Comparison of ENCODE assay signal across 8 mouse cellular contexts in the genomic region with DNA sequence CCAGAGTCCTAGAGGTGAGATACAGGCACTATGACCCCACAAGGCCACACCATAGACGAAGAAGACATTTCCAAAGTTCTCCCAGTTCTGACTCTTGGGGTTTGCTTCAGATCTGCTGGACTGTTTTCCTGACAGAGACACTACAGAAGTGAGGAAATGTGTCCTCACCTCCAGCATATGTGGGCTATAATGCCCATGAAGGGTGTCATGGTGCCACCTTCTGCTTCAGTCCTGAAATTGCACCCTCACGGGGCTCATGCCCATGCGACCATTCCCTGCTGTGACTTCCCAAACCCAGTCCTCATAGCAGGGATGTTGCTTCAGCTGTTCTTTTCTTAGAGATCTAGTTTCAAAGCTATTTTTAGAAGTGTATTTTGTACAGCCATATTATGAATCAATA. TPM values are rescaled to one million over a fixed set of nuclear protein-coding genes. Genes with fewer than 3 reads are reported as not detected.
DNase-seq lines count a peak whose midpoint lies in the region; ATAC-seq and TF ChIP-seq lines count a peak whose summit lies in the region.

No protein-coding gene starts in this region.

- no peak for TF ChIP-seq POLR2A in testis, adult 2 months (IDR thresholded peaks at IDR 0.05; ENCODE audit: control insufficient read depth, low read depth, low read length)

- H3K4me1 ChIP-seq in testis, adult 2 months (ENCODE audit: control insufficient read depth, insufficient read depth, low read length): no peaks in the 10 kb centered on the region

- no peaks in the 10 kb centered on the region for H3K27me3 ChIP-seq in testis, adult 2 months (ENCODE audit: control insufficient read depth, insufficient read depth, low read length)

- ATAC-seq in cerebellum, adult (ENCODE audit: insufficient number of reproducible peaks, low FRiP score, low TSS enrichment): peak; percentile 69

- H3K27ac ChIP-seq in testis, adult 2 months (ENCODE audit: control insufficient read depth, insufficient read depth, low read depth, low read length): no peak overlapping the region

- no peak for DNase-seq in cerebellum, adult 8-10 months
- no peak for DNase-seq in testis, postnatal 14 days (ENCODE audit: low spot score)
- DNase-seq in heart, adult 8-10 months (ENCODE audit: low spot score): peak; percentile 34
- peak; percentile 67 to 77 for DNase-seq in kidney, postnatal 36 days
- DNase-seq in retina, postnatal 1 day: peak; percentile 42
- DNase-seq in frontal cortex, postnatal 10 days (ENCODE audit: low spot score in 2 of 2): no peak

- H3K4me3 ChIP-seq in testis, adult 2 months (ENCODE audit: control insufficient read depth, low read depth, low read length): no peak overlapping the region

- TF ChIP-seq CTCF in testis, adult 2 months (IDR thresholded peaks at IDR 0.05; ENCODE audit: control insufficient read depth, insufficient read depth, insufficient replicate concordance, low read depth, low read length): peak; percentile 65; the same call in 1 of the 2 replicates

- no peaks in the 10 kb centered on the region for H3K36me3 ChIP-seq in testis, adult 2 months (ENCODE audit: control insufficient read depth, insufficient read depth, low read length)

RNA-seq across cellular contexts. Expression of a gene that starts 56.3 kb away (rescaled TPM):
- polyA plus RNA-seq in testis, adult 2 months (2012; rRNA removed): 173 and 221 TPM in 2 replicates
- total RNA-seq in heart, adult 8-10 months (2022): 10 to 100 TPM; 77.2 to 85.1 (median 80.7) TPM

Comparison
In these comparisons a context has a peak if more than half of its experiments do, and no peak if none do; other contexts are left out.
1. DNase-seq: peak in heart, adult 8-10 months (single experiment), kidney, postnatal 36 days (2 of 2) and retina, postnatal 1 day (single experiment); none in cerebellum, adult 8-10 months (single experiment), testis, postnatal 14 days (single experiment) and frontal cortex, postnatal 10 days (0 of 2).